Mouse (Mus musculus) heart, adult 18-20 months (tissue): ENCODE data around the gene Gm5141. TPM values are rescaled to one million over a fixed set of nuclear protein-coding genes. Genes with fewer than 3 reads are reported as not detected.
A peak's percentile ranks its signal among the peaks of the same experiment; 100 is the strongest.
"Not testable (repeated sequence)": the region's sequence is repeated elsewhere in the genome, so short reads cannot be mapped to it uniquely, and the experiment has no call there.

ENCODE experiments used
- DNase-seq, 2 experiments: peaks; one replicate each; pipeline ENCODE4 v3.0.0; 2021 to 2022; ENCODE audit warnings: mixed read lengths in 1 of 2
- long read RNA-seq, 2 experiments: library from polyadenylated mRNA; stranded (forward); transcript quantifications; one replicate each; pipeline ENCODE4 v2.0.0; 2021
- microRNA-seq, 2 experiments: library from miRNA; unstranded; fragments of <30 nt; microRNA quantifications; one replicate each; pipeline ENCODE4 v1.2.0; 2022
- total RNA-seq, 2 experiments: library from RNA; stranded (reverse); gene quantifications; 2 replicates each; pipeline ENCODE4 v1.2.3; 2021

Gm5141 gene
- under 1 TPM; 0.52 to 0.72 TPM for total RNA-seq
- long read RNA-seq, experiment 1, result 0 reads
- long read RNA-seq, experiment 2, result 0 reads

DNA sequence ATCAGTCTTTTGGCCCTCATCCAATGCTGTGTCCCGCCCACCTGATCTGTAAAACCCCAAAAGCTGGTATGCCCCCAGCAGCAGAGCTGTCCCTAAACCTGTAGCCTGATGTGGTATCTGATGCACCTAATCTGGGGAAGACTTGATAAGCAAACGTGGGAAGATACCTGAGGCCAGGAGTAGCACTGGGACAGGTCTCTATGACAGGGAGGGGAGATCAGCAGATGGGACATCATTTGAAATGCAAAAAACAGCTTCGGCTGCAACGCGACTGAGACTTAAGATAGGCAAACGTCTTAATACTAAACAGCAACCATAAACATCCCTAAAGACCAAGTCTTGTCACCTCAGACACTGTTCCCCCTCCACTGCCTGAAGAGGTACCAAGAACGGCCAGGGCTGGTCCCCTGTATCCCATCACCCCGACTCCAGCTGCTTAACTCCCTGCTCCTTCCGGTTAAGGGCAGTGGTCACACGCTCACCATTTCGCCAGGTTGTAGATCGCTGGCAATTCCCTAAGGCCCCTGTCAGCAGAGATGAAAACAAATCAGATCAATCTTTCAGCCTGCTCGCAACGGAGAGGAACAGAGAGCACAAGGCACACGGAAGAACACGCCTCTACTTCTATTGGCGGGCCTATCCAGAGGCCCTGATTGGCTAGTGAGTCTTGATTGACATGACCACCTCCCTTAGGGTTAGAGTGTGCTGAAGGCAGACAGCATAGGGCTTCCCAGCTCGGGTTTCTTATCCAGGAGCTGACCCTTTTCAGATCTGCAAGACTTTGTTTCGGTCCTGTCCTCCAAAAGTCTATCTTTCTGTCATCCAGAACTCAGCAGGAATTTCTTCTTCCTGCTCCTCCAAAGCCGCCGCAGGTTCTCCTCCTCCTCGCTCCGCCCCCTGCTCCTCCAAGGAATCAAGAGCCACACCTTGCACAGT, at the start of gene Gm5141:
Gm5141 (minus strand) TSS at position 610 of the 936 bp plus-strand sequence.
- peak; percentile 55 to 75 for DNase-seq

DNA sequence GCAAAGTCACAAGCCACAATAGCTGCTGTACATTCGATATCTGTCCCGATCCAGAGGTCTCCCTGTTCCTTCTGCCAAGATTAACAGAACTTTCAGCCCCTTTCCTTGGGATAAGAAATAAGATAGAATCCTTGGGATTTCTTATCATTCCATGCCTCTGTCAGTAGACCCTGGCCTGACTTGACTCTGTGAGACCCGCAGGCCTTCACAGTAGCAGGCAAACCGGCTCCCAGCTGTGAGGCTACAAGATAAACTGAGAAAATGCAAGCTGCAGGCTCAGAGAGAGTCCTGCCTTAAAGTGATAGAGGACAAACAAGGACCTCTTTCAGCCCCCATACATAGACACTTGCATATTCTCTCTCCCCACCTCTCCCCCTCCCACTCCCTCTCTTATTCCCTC, 47.7 kb upstream of the Gm5141 start:
- no peak for DNase-seq

DNA sequence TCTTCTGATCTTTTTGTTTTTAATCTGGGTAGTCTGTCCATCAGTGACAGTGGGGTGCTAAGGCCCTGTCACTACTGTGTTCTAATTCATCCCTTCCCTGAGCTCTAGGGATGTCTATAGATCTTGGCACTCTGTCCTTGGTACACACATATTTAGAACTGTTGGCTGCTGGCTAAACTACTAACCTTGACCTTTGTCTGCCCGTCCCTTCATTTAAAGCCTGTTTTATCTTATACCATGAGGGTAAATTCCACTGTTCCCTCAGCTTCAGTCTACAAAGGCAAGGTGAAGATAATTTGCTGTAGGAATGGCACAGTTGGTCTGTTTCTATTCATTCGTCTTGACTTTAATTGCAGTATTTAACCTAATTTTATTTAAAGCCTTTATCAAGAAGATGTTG, 46.6 kb upstream of the Gm5141 start:
- no peak for DNase-seq

DNA sequence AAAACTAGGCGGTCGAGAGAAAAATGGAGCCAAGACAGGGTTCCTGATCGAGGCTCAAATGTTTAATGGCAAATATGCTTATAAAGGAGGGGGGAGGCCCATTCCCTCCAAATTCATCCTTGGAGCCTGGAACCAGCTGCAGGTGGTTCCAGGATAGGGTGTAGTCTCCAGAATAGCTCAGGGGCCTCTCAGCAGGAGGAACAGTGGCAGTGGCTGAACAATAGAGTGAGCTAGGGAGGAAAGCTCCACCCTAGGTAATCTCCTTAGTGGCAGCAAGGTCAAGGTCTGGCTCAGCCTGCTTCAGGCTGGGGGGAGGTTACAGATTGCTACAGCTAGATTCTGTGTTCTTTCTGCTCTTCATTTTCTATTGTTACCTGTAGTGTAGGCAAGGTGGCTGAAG, 30.1 kb upstream of the Gm5141 start:
- not testable (repeated sequence) for DNase-seq

DNA sequence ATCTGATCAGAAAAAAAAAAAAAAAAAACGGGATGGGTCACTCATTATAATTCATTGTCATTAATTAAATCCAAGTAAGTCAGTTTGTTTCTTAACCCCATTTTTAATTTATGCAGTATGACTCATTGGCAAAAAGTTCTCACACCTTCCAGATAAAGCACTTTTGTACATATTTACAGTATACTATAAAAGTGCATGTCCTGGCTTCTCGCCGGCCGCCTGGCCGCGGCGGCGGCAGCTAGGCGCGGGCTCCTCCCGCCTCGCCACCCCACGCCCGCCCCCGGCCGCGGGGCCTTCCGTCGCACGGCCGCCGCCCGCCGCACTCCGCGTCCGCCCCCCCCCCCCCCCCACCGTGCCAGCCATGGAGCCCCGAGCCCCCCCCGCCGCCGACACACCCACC, 27.1 kb upstream of the Gm5141 start:
- DNase-seq, result no peak

DNA sequence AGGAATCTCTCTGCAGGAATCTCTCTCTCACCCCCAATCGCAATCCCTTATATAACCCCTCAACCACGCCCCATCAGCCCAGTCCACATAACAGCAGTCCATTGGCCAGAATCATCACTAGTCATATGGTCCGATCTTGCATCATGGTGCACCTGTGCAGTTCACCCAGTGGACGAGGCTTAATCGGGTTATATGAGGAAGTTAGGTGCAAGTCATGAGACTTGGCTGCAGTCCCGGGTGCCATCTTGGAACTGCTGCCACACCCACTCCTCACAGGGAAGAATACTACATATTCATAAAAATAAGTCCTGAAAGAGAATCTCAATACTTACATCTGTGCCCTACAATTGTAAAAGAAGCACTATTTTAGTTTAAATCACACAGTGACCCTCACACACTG, 22.4 kb upstream of the Gm5141 start:
- DNase-seq, result not testable (repeated sequence)

DNA sequence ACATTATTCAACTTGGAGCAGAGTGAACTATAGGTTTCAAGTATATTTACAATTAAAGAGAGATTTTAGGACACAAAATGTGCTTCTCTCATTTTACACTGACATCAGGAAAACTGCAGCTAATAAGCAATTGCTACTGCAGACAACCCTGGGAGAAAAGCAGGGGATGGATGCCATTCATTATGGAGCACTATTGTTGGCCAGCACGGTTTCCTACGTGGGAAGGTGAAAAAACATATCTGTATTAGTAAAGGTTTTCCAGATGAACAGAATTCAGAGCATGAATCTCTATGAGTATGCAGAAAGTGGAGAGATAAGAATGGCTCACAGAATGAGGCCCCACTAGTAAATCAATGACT, 506 bp upstream of the Gm5141 start:
- not testable (repeated sequence) for DNase-seq

DNA sequence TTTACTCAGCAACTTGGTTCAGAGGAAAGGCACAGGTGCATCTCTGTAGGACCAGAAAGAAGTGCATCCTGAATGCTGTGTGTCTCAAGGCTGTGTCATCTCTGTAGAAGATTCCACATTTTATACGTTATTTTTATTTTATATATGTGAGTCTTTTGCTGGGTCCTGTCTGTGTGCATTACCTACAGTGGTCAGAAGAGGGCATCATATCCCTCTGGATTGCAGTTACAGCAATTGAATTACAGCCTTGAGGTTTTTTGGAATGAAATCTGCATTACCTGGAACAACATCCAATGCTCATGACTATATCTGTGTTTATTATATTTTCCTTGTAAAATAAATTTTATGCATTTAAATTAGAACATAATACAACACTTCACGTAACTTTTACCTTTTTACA, 21.8 kb downstream of the Gm5141 start:
- DNase-seq, result peak; percentile 2 to 21

DNA sequence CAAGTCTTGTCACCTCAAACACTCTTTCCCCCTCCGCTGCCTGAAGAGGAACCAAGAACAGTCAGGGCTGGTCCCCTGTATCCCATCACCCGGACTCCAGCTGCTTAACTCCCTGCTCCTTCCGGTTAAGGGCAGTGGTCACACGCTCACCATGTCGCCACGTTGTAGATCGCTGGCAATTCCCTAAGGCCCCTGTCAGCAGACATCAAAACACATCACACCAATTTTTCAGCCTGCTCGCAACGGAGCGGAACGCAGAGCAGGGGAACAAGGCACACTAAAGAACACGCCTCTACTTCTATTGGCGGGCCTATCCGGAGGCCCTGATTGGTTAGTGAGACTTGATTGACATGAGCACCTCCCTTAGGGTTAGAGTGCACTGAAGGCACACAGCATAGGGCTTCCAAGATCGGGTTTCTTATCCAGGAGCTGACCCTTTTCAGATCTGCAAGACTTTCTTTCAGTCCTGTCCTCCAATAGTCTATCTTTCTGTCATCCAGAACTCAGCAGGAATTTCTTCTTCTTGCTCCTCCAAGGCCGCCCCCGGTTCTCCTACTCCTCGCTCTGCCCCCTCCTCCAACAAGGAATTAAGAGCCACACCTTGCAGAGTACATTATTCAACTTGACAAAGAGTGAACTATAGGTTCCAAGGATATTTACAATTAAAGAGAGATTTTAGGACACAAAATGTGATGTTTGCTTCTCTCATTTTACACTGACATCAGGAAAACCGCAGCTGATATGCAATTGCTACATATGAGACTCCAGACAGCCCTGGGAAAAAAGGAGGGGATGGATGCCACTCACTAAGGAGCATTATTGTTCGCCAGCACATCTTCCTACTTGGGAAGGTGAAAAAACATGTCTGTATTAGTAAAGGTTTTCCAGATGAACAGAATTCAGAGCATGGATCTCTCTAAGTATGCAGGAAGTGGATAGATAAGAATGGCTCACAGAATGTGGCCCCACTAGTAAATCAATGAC, 24.9 kb downstream of the Gm5141 start, which contains the start of gene Platr25:
Platr25 (minus strand) TSS at position 278 of the 984 bp plus-strand sequence.
- peak; percentile 67 to 76 for DNase-seq

DNA sequence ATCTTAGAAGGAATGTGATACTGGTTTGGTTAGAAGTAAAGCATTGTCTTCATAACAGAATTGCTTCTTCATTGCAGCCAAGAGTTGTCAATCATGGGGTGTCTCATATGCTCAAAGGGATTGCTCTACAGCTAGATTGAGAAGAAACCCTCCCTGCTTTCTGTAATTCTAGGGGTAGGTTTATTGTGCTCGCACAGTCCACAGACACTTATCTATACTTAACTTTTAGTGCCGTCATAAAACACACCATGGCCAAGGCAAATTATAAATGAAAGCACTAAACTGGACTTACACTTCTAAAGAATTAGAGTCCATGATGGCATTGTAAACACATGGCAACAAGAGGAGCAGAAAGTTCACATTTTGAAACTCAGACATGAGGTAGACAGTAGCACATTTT, 52.3 kb downstream of the Gm5141 start:
- DNase-seq, result no peak

Small RNA genes lying within 50 kb of the gene (microRNA-seq; reads per million reads assigned to microRNA genes)
- gene Gm24588 (0 reads per million in 2 experiments), gene Mir713 (0 reads per million in 2 experiments)

Other genes with a start within 250 kb of the Gm5141 start
- gene Zfp935, start 227.3 kb downstream of the Gm5141 start, total RNA-seq, result 1 to 10 TPM in 1 of 2 experiments, not detected in 1; 1.3 TPM
- 1 to 10 TPM; 4.2 to 4.4 TPM for gene Zfp934, start 214.6 kb downstream of the Gm5141 start, total RNA-seq
- gene 6720489N17Rik, start 161.6 kb downstream of the Gm5141 start, total RNA-seq, result under 1 TPM; 0.55 to 0.87 TPM
- gene Platr25, start 25.1 kb downstream of the Gm5141 start, total RNA-seq, result 1 to 10 TPM; 2.1 to 2.6 TPM
- 10 to 100 TPM; 23.7 to 25.1 TPM for gene Fbp2, start 72.6 kb upstream of the Gm5141 start, total RNA-seq
- gene Fbp1, start 102.5 kb upstream of the Gm5141 start, total RNA-seq, result under 1 TPM; 0.20 to 0.31 TPM
- gene 2010111I01Rik, start 179.1 kb upstream of the Gm5141 start, total RNA-seq, result 10 to 100 TPM; 82.0 to 84.9 TPM